Mouse (Mus musculus): Measurements from ENCODE around the gene Defb25. TPM values are rescaled to one million over a fixed set of nuclear protein-coding genes. Genes with fewer than 3 reads are reported as not detected.

Defb25 gene
- polyA plus RNA-seq, 1 experiment from 2014 or later: not detected

DNA sequence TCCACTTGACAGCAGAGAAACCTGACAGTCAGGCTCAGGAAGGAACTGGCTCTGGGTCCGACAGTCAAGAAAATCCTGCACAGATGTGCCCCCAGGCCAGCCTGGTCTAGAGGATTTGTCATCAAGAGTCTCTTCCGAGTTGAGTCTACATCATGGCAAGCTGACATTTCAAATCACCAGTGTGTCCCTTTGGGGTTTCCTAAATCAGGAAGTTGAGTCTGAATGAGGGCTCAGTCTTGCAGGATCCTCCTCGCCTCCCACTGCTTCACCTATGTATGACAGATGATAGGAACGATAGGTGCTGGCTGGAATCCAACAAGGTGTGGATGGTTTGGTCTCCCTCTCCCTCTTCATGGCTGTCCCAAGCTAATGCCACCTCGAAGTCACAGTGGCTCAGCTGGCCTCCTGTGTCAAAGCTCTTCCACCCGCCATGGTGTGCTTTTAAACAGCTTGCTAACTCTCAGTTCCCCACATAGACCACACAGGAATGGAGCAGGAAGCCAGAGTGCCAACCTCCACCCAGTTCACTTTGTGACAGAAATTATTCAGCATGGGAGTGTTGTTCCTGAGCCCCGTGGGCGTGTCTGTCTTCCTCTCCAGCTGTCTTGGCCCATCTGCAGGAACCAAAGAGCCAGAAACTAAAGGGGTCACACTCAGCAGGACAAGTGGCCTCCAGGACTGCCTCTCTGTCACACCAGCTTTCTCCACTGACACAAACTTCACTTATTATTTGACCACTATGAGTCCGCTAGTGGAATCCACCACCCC lies 2.3 kb downstream of the Defb25 start:
- ATAC-seq: no peak
- H3K9me3 ChIP-seq (replicated peaks; ENCODE audit: control insufficient read depth, low read length, poor library complexity, severe bottlenecking): no peaks in the 10 kb centered on the region

GRCm38 (mm10) chr2:152617374-152617773 lies 5.5 kb downstream of the Defb25 start:
- no peaks in the 10 kb centered on the region for H3K4me1 ChIP-seq (ENCODE audit: control insufficient read depth, insufficient read depth, low read length)
- H3K4me2 ChIP-seq (ENCODE audit: low read length): no peak overlapping the region
- no peak overlapping the region for H3K27ac ChIP-seq (ENCODE audit: low read length)
- WGBS: 61% methylated on average over 5 of the region's 5 CpGs
- no peaks in the 10 kb centered on the region for H3K9me3 ChIP-seq (replicated peaks; ENCODE audit: control insufficient read depth, low read length, poor library complexity, severe bottlenecking)
- H3K27me3 ChIP-seq (ENCODE audit: control insufficient read depth, insufficient read depth, low read depth, low read length): no peaks in the 10 kb centered on the region
- no peak for ATAC-seq
- no peak overlapping the region for H3K9ac ChIP-seq (ENCODE audit: low read depth, low read length)
- H3K36me3 ChIP-seq (ENCODE audit: control insufficient read depth, insufficient read depth, low read length): no peaks in the 10 kb centered on the region
- H3K4me3 ChIP-seq (ENCODE audit: low read depth, low read length): no peak overlapping the region

More for the DNA sequence above, 2.3 kb downstream of the Defb25 start:
- H3K9ac ChIP-seq (ENCODE audit: low read depth, low read length): no peak overlapping the region
- no peaks in the 10 kb centered on the region for H3K27me3 ChIP-seq (ENCODE audit: control insufficient read depth, insufficient read depth, low read depth, low read length)
- H3K4me3 ChIP-seq (ENCODE audit: low read depth, low read length): no peak overlapping the region
- no peak overlapping the region for H3K4me2 ChIP-seq (ENCODE audit: low read length)
- 78% methylated on average over 9 of the region's 9 CpGs for WGBS
- H3K4me1 ChIP-seq (ENCODE audit: control insufficient read depth, insufficient read depth, low read length): peaks cover 3% of the 10 kb centered on the region; the same call in 1 of the 2 replicates
- H3K36me3 ChIP-seq (ENCODE audit: control insufficient read depth, insufficient read depth, low read length): no peaks in the 10 kb centered on the region
- H3K27ac ChIP-seq (ENCODE audit: low read length): no peak overlapping the region

DNA sequence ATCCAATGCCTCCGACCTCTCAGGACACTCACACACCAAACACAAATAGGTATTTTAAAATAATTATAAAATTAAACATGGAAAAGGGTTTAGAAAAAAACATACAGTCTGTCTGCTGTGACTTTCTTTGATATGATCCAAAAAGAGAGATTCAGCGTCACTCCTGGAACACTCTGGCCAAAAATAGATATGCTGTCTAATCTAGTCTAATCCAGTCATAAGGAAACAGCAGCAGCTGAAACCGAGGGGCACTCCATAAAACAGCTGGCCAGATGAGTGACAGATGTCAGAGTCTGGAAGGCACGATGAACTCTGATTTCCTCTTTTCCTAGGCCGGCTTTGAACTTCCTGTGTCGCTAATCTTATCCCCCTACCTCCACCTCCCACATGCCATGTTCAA lies 6.4 kb downstream of the Defb25 start:
- Histone ChIP-seq H3K9me3 (replicated peaks; ENCODE audit: control insufficient read depth, low read length, poor library complexity, severe bottlenecking) (no peaks in the 10 kb centered on the region), H3K4me2 (ENCODE audit: low read length) (no peak overlapping the region), H3K4me3 (ENCODE audit: low read depth, low read length) (no peak overlapping the region), H3K27ac (ENCODE audit: low read length) (no peak overlapping the region), H3K4me1 (ENCODE audit: control insufficient read depth, insufficient read depth, low read length) (no peaks in the 10 kb centered on the region), H3K27me3 (ENCODE audit: control insufficient read depth, insufficient read depth, low read depth, low read length) (no peaks in the 10 kb centered on the region), H3K36me3 (ENCODE audit: control insufficient read depth, insufficient read depth, low read length) (no peaks in the 10 kb centered on the region), H3K9ac (ENCODE audit: low read depth, low read length) (no peak overlapping the region)
- WGBS: 80% methylated on average over 6 of the region's 6 CpGs
- no peak for ATAC-seq

DNA sequence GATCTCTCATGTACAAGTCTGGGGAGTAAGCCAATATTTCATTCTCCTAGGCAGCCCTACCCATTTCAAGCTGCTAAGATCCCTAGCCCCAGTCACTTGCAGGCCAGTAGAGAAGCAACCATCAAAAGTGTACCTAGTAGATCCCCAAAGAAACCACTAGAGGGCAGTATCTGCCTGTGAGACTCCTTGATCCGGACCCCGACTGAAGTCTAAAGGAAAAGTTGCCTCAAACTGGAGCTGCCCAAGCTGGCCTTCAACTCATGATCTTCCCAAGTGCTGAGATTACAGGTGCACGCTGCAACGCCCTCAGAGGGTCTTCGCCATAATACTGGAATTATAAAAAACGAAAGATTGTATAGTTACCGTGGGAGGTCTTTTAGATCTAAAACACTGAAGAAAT lies 7.3 kb downstream of the Defb25 start:
- Histone ChIP-seq H3K27ac (ENCODE audit: low read length) (no peak overlapping the region), H3K9me3 (replicated peaks; ENCODE audit: control insufficient read depth, low read length, poor library complexity, severe bottlenecking) (no peaks in the 10 kb centered on the region), H3K27me3 (ENCODE audit: control insufficient read depth, insufficient read depth, low read depth, low read length) (no peaks in the 10 kb centered on the region), H3K4me2 (ENCODE audit: low read length) (no peak overlapping the region), H3K4me3 (ENCODE audit: low read depth, low read length) (no peak overlapping the region), H3K4me1 (ENCODE audit: control insufficient read depth, insufficient read depth, low read length) (no peaks in the 10 kb centered on the region), H3K9ac (ENCODE audit: low read depth, low read length) (no peak overlapping the region), H3K36me3 (ENCODE audit: control insufficient read depth, insufficient read depth, low read length) (no peaks in the 10 kb centered on the region)
- 8% methylated on average over 7 of the region's 7 CpGs for WGBS
- peak; percentile 58 for ATAC-seq

DNA sequence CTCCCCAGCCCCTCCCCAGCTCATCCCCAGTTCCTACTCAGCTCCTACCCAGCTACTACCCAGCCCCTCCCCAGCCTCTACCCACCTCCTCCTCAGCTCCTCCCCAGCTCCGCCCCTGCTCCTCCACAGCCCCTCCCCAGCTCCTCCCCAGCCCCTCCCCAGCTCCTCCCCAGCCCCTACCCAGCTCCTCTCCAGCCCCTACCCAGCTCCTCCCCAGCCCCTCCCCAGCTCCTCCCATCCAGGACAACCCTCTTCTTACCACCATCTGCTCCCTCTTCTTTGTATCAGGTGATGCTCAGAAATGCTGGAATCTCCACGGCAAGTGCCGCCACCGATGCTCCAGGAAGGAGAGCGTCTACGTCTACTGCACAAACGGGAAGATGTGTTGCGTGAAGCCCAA lies 10.7 kb downstream of the Defb25 start:
- H3K4me3 ChIP-seq (ENCODE audit: low read depth, low read length): no peak overlapping the region
- H3K4me1 ChIP-seq (ENCODE audit: control insufficient read depth, insufficient read depth, low read length): no peaks in the 10 kb centered on the region
- WGBS: 44% methylated on average over 7 of the region's 8 CpGs

DNA sequence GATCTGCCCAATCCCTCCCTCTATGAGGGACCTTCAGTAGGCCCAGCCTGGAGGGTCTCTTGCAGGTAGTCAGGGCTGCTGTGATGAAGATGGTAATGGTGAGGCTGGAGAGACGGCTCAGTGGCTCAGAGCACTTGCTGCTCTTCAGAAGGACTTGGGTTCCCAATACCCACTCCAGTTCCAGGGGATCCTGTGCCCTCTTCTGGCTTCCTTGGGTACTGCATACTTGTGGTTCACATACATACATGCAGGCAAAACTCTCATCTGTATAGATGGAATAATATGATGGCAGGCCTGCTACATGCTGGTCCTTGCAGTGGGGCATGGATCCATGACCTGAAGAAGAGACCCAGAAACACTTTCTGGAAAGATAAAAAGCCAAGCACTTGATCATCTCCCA lies 14.1 kb downstream of the Defb25 start:
- Histone ChIP-seq H3K36me3 (ENCODE audit: control insufficient read depth, insufficient read depth, low read length) (no peaks in the 10 kb centered on the region), H3K27me3 (ENCODE audit: control insufficient read depth, insufficient read depth, low read depth, low read length) (no peaks in the 10 kb centered on the region), H3K4me3 (ENCODE audit: low read depth, low read length) (no peak overlapping the region), H3K4me2 (ENCODE audit: low read length) (no peak overlapping the region), H3K4me1 (ENCODE audit: control insufficient read depth, insufficient read depth, low read length) (no peaks in the 10 kb centered on the region), H3K27ac (ENCODE audit: low read length) (no peak overlapping the region), H3K9me3 (replicated peaks; ENCODE audit: control insufficient read depth, low read length, poor library complexity, severe bottlenecking) (no peaks in the 10 kb centered on the region), H3K9ac (ENCODE audit: low read depth, low read length) (no peak overlapping the region)
- ATAC-seq: no peak
- 88% methylated on average over 1 of the region's 1 CpGs for whole genome bisulfite sequencing

More for the DNA sequence above, 10.7 kb downstream of the Defb25 start:
- Histone ChIP-seq H3K27me3 (ENCODE audit: control insufficient read depth, insufficient read depth, low read depth, low read length) (no peaks in the 10 kb centered on the region), H3K27ac (ENCODE audit: low read length) (no peak overlapping the region), H3K9ac (ENCODE audit: low read depth, low read length) (no peak overlapping the region), H3K4me2 (ENCODE audit: low read length) (no peak overlapping the region), H3K9me3 (replicated peaks; ENCODE audit: control insufficient read depth, low read length, poor library complexity, severe bottlenecking) (no peaks in the 10 kb centered on the region), H3K36me3 (ENCODE audit: control insufficient read depth, insufficient read depth, low read length) (no peaks in the 10 kb centered on the region)
- ATAC-seq: no peak

DNA sequence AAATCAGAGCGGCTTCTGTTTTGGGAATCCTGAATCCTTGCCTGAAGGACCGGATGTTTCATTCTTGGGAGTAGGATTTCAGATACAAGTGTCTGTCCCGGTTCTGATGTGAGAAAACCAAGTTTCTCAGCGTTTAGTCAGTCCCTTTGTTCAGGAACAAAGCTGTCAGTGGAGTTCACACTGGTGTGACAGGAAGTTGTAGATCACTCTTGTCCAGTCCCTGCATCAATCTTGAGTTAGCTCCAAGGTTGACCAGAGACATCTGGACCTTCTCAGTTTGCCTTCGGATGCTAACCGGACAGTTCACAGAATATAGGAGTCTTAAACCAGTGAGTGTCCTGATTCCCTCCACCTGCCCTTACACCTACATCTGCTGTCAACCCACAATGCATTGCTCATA lies 15.1 kb downstream of the Defb25 start:
- H3K4me1 ChIP-seq (ENCODE audit: control insufficient read depth, insufficient read depth, low read length): no peaks in the 10 kb centered on the region
- H3K9me3 ChIP-seq (replicated peaks; ENCODE audit: control insufficient read depth, low read length, poor library complexity, severe bottlenecking): no peaks in the 10 kb centered on the region
- H3K9ac ChIP-seq (ENCODE audit: low read depth, low read length): no peak overlapping the region
- H3K4me2 ChIP-seq (ENCODE audit: low read length): no peak overlapping the region
- H3K27ac ChIP-seq (ENCODE audit: low read length): no peak overlapping the region
- no peaks in the 10 kb centered on the region for H3K27me3 ChIP-seq (ENCODE audit: control insufficient read depth, insufficient read depth, low read depth, low read length)
- no peaks in the 10 kb centered on the region for H3K36me3 ChIP-seq (ENCODE audit: control insufficient read depth, insufficient read depth, low read length)
- no peak overlapping the region for H3K4me3 ChIP-seq (ENCODE audit: low read depth, low read length)
- WGBS: 80% methylated on average over 6 of the region's 6 CpGs
- no peak for ATAC-seq

- Histone ChIP-seq H3K9ac (ENCODE audit: low read depth, low read length) (no peak within 1 kb of the TSS), H3K4me2 (ENCODE audit: low read length) (no peak within 1 kb of the TSS), H3K4me1 (ENCODE audit: control insufficient read depth, insufficient read depth, low read length) (no peaks in the 10 kb centered on the region), H3K4me3 (ENCODE audit: low read depth, low read length) (no peak within 1 kb of the TSS), H3K36me3 (ENCODE audit: control insufficient read depth, insufficient read depth, low read length) (no peaks in the 10 kb centered on the region), H3K27ac (ENCODE audit: low read length) (no peak within 1 kb of the TSS), H3K27me3 (ENCODE audit: control insufficient read depth, insufficient read depth, low read depth, low read length) (no peaks in the 10 kb centered on the region), H3K9me3 (replicated peaks; ENCODE audit: control insufficient read depth, low read length, poor library complexity, severe bottlenecking) (no peaks in the 10 kb centered on the region)
- 85% methylated on average over 15 of the region's 15 CpGs for WGBS
- no peak for ATAC-seq
Measured at GRCm38 (mm10) chr2:152604057-152604456, 18.8 kb downstream of the Defb25 start, which contains the start of gene Defb36. Gene Defb36, plus strand, starts transcription at chr2:152604327.

DNA sequence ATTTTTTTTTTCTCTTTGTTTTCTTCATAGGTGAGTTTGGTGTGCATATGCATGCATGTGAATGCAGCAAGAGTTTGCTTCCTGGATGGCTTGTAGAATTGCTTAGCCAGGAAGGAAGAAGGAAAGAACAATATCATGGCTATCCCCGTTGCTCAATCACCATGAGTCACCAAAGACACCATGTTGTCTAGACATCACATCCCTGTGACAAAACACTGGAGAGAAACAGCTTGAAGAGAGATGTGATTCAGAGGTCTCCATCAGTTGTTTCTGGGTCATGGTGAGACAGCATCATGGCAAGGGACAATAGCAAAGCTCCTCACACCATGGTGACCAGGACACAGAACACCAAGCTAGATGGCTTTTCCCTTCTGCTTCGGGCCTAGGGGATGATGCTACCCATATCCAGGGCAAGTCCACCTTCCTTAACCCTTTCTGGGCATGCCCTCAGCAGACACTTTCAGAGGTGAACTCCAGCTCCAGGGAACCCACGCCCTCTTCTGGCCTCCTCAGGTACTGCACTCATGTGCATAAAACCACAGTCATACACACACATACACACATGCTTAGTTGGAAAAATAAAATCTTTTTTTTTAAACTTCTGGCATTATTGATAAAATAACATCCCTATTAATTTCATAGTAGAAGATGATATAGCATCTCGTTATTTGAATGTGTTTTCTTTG lies 21.4 kb downstream of the Defb25 start:
- no peaks in the 10 kb centered on the region for H3K9me3 ChIP-seq (replicated peaks; ENCODE audit: control insufficient read depth, low read length, poor library complexity, severe bottlenecking)
- no peak overlapping the region for H3K9ac ChIP-seq (ENCODE audit: low read depth, low read length)
- H3K4me1 ChIP-seq (ENCODE audit: control insufficient read depth, insufficient read depth, low read length): no peaks in the 10 kb centered on the region
- WGBS: 74% methylated on average over 4 of the region's 4 CpGs
- no peak overlapping the region for H3K27ac ChIP-seq (ENCODE audit: low read length)
- no peaks in the 10 kb centered on the region for H3K27me3 ChIP-seq (ENCODE audit: control insufficient read depth, insufficient read depth, low read depth, low read length)
- ATAC-seq: no peak
- no peaks in the 10 kb centered on the region for H3K36me3 ChIP-seq (ENCODE audit: control insufficient read depth, insufficient read depth, low read length)
- no peak overlapping the region for H3K4me3 ChIP-seq (ENCODE audit: low read depth, low read length)
- no peak overlapping the region for H3K4me2 ChIP-seq (ENCODE audit: low read length)

Data from midbrain, embryonic 16.5 days (tissue).